ENCODE assay signal across 12 mouse cellular contexts in the genomic region with DNA sequence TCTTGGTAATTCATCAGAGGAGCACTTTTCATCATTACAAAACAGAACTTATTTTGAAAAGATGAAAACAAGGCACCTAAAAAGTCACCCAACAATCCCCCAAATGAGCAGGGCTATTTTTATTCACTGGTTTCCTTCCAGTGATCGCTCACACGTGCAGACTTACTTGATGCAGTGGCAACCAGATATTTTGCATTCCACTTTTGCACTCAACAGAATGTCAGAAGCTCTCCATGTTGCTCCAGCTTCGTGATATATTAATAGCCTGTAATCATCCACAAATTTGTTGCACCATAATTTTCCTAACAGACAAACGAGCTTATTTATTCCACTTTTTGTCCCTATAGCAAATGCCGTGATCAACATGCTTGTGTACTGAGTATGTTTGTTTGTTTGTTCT.
"Had no signal": no experiment of that assay in that cellular context is flagged by ENCODE, and none has a peak within 500 bp of the region (broad histone marks: within the 10 kb centered on the region; RNA-seq: fewer than 3 reads in every experiment).

No protein-coding gene starts in this region.

- H3K36me3 ChIP-seq: liver, embryonic 13.5 days; stomach, embryonic 15.5 days had no signal

- DNase-seq: kidney, postnatal 10 days; kidney, postnatal 36 days; layer of hippocampus, postnatal 36 days; liver, embryonic 13.5 days; lung, adult 2 months; lung, postnatal 14 days; lung, postnatal 4 days; midbrain, embryonic 14.5 days; thymus, postnatal 25 days had no signal

- H3K4me3 ChIP-seq: left cerebral cortex, adult 2 months; liver, embryonic 13.5 days; stomach, embryonic 15.5 days had no signal

- H3K9me3 ChIP-seq: liver, embryonic 13.5 days; stomach, embryonic 15.5 days had no signal

- H3K27ac ChIP-seq: left cerebral cortex, adult 2 months; liver, embryonic 13.5 days; stomach, embryonic 15.5 days had no signal

- H3K4me2 ChIP-seq: liver, embryonic 13.5 days; midbrain, embryonic 11.5 days; stomach, embryonic 15.5 days had no signal

- H3K4me1 ChIP-seq: liver, embryonic 13.5 days; stomach, embryonic 15.5 days had no signal

- H3K27me3 ChIP-seq: liver, embryonic 13.5 days; stomach, embryonic 15.5 days had no signal

- H3K9ac ChIP-seq: liver, embryonic 13.5 days; stomach, embryonic 15.5 days had no signal
